ENCODE assay signal across 17 mouse cellular contexts in the genomic region with DNA sequence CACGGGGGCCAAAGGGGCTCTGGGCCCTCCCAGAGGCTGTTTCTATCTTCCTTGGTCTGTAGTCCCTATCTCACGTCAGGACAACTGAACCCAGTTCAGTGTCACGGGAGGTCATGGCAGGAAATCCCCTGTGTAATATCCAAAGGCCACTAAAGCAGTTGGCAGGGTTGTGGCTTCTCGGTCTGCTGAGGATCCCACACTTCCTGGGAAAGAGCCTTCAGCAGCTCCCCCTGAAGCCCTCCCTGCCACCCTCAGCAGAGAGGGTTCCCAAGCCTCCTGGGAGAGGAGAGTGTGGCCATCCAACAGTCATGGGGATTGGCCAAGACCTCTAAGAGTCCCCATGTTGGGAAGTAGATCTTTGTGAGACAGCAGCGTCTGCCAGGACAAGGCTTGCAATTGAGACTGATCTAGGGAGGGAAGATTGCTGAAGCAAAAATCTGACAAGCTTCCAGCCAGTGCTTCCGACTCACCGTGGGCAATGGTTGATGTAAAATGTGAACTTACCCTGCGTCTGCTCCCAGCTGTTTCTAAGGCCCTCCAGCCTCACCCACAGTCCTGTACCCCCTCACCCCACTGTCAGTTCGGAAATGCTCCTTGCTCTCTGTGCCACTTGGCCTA.
DNase-seq lines count a peak whose midpoint lies in the region; ATAC-seq and TF ChIP-seq lines count a peak whose summit lies in the region.
"Had no signal": no experiment of that assay in that cellular context is flagged by ENCODE, and none has a peak within 500 bp of the region (broad histone marks: within the 10 kb centered on the region; RNA-seq: fewer than 3 reads in every experiment).

No protein-coding gene starts in this region.

- H3K4me1 ChIP-seq in liver, adult 2 months (ENCODE audit: control insufficient read depth, insufficient read depth, low read length): peaks cover 3% of the 10 kb centered on the region; the same call in 1 of the 2 replicates
- no peaks in the 10 kb centered on the region for H3K4me1 ChIP-seq in liver, embryonic 12.5 days
- H3K4me1 ChIP-seq: midbrain, embryonic 12.5 days had no signal

- intact Hi-C loops in gastrocnemius, adult 2 months (cut with DNase I): loop anchor here (2.0 kb wide), 1 partner anchor 23 kb away; no protein-coding TSS in a partner anchor

- H3K4me2 ChIP-seq in liver, embryonic 12.5 days: no peak overlapping the region
- H3K4me2 ChIP-seq: hindbrain, embryonic 15.5 days; midbrain, embryonic 12.5 days had no signal

- TF ChIP-seq POLR2A in liver, adult 2 months (IDR thresholded peaks at IDR 0.05; ENCODE audit: extremely low read depth, insufficient read depth, low read length): no peak

- no peak overlapping the region for H3K9ac ChIP-seq in liver, adult 2 months (ENCODE audit: low read depth, low read length)
- H3K9ac ChIP-seq in liver, embryonic 12.5 days: no peak overlapping the region
- H3K9ac ChIP-seq: hindbrain, embryonic 15.5 days; liver, embryonic 14.5 days; midbrain, embryonic 12.5 days had no signal

- no peaks in the 10 kb centered on the region for H3K36me3 ChIP-seq in liver, adult 2 months (ENCODE audit: control insufficient read depth, insufficient read depth, low read length)
- H3K36me3 ChIP-seq in liver, embryonic 12.5 days: no peaks in the 10 kb centered on the region
- H3K36me3 ChIP-seq: hindbrain, embryonic 15.5 days; limb, embryonic 10.5 days; midbrain, embryonic 12.5 days had no signal

- peak overlapping the region; percentile 84 for H3K27ac ChIP-seq in gastrocnemius, adult 2 months
- no peak overlapping the region for H3K27ac ChIP-seq in liver, adult 2 months (replicated peaks; ENCODE audit: insufficient read depth, low read depth, low read length)
- H3K27ac ChIP-seq in liver, embryonic 12.5 days: no peak overlapping the region
- H3K27ac ChIP-seq: limb, embryonic 10.5 days; liver, embryonic 14.5 days; midbrain, embryonic 12.5 days had no signal

- peak; percentile 62 for DNase-seq in gastrocnemius, adult 2 months
- no peak for DNase-seq in gastrocnemius, postnatal 4 days (ENCODE audit: low spot score in 2 of 2)
- peak; percentile 57 for DNase-seq in liver, adult 2 months (ENCODE audit: extremely low read depth, low read depth, low spot score)
- DNase-seq in brain, adult 2 months (ENCODE audit: low read depth, low spot score): peak; percentile 55
- DNase-seq in skeletal muscle tissue, adult 2 months (ENCODE audit: low read depth, low spot score): peak; percentile 41
- DNase-seq: cerebellum, adult 11-12 months; kidney, adult 11 months; kidney, postnatal 36 days; layer of hippocampus, postnatal 36 days had no signal

- H3K27me3 ChIP-seq in liver, adult 2 months (ENCODE audit: control insufficient read depth, insufficient read depth, low read length): no peaks in the 10 kb centered on the region
- H3K27me3 ChIP-seq in liver, embryonic 12.5 days (replicated peaks): no peaks in the 10 kb centered on the region
- H3K27me3 ChIP-seq: hindbrain, embryonic 15.5 days; midbrain, embryonic 12.5 days had no signal

- 55% methylated on average over 9 of the region's 9 CpGs for WGBS in liver, adult 2 months
- 57% methylated on average over 9 of the region's 9 CpGs for WGBS in liver, embryonic 12.5 days (ENCODE audit: insufficient replicate concordance)

- H3K4me3 ChIP-seq in gastrocnemius, adult 2 months: peak overlapping the region; percentile 43
- H3K4me3 ChIP-seq in liver, adult 2 months (ENCODE audit: insufficient read depth, low read depth, low read length): no peak overlapping the region
- no peak overlapping the region for H3K4me3 ChIP-seq in liver, embryonic 12.5 days
- H3K4me3 ChIP-seq: hindbrain, embryonic 15.5 days; limb, embryonic 10.5 days; midbrain, embryonic 12.5 days; myocyte had no signal

- H3K79me2 ChIP-seq in liver, adult 2 months (ENCODE audit: control insufficient read depth, insufficient read depth, low read length): no peaks in the 10 kb centered on the region

- ATAC-seq in liver, embryonic 12.5 days: no peak
- no peak for ATAC-seq in activated CD4-positive, CD25-positive, alpha-beta regulatory T cell, adult 4 months
- ATAC-seq: lung, postnatal 0 days had no signal

- no peak for TF ChIP-seq CTCF in gastrocnemius, adult 2 months (IDR thresholded peaks at IDR 0.05)
- TF ChIP-seq CTCF in liver, adult 2 months (IDR thresholded peaks at IDR 0.05; ENCODE audit: low read depth, low read length): no peak

- H3K9me3 ChIP-seq in liver, embryonic 12.5 days (replicated peaks): no peaks in the 10 kb centered on the region
- H3K9me3 ChIP-seq: hindbrain, embryonic 15.5 days; limb, embryonic 10.5 days; midbrain, embryonic 12.5 days had no signal

Comparison
In these comparisons a context has a peak if more than half of its experiments do, and no peak if none do; other contexts are left out.
1. DNase-seq: peak in gastrocnemius, adult 2 months (single experiment), liver, adult 2 months (single experiment), brain, adult 2 months (single experiment) and skeletal muscle tissue, adult 2 months (single experiment); none in gastrocnemius, postnatal 4 days (0 of 2).